Mouse (Mus musculus): ENCODE measurements around the gene Vmp1. TPM values are rescaled to one million over a fixed set of nuclear protein-coding genes. Genes with fewer than 3 reads are reported as not detected.

Gene Vmp1
- total RNA-seq, 2 experiments from 2014 or later: 67.7 to 84.9 TPM

DNA sequence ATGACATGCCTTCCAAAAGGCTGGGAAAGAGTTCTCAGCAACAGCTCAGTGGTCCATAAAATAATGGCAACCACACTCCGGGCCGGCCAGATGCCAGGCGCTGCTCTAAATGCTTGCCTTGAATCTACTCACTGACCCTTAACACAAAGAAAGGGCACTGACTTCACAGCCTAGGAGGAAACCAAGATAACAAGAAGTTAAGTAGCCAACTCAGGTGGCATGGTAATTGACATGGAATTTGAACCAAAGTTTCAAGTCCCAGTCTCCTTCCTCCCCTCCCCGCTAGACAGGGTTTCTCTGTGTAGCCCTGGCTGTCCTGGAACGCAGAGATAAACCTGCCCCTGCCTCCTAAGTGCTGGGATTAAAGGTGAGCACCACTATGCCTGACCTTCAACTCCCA is 4.7 kb downstream of the Vmp1 start:
- DNase-seq: no peak
- intact Hi-C loops (cut with DNase I; ENCODE audit: low total_unique reads): no loop called here

DNA sequence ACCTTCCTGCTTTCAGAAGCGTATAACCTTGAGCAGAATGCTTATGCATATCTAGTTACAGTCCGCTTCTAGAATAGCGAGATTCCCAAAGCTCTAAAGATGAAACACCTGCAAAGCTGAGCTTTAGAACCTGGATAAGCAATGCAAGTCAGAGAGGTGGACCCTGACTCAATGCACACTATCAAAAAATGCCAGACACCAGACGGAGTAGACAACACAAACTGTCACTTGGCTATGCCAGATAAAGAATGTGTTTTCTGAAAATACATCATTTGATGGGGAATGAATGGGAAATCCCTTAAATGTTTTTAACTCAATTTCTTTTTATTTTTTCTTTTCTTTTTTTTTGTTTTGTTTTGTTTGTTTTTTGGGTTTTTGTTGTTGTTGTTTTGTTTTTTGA is 8.1 kb downstream of the Vmp1 start:
- intact Hi-C loops (cut with DNase I; ENCODE audit: low total_unique reads): no loop called here
- DNase-seq: no peak

DNA sequence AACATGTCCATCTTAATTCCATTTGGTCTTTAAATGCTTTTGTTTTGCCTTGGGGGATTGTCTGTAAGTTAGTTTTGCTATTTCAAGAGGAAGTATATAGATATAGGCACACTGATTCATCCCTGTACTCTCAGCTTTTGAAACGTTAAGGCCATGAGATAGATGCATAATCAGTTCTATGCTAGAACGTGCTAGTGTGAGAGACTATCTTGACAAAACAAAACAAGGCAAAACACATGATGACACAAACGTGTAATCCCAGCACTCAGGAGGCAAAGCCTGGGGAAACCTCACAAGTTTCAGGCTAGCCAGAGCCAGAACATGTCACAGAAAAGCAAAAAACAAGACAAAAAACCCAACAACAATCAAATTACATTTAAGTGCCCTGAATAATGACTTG is 10.9 kb downstream of the Vmp1 start:
- intact Hi-C loops (cut with DNase I; ENCODE audit: low total_unique reads): no loop called here
- DNase-seq: no peak

DNA sequence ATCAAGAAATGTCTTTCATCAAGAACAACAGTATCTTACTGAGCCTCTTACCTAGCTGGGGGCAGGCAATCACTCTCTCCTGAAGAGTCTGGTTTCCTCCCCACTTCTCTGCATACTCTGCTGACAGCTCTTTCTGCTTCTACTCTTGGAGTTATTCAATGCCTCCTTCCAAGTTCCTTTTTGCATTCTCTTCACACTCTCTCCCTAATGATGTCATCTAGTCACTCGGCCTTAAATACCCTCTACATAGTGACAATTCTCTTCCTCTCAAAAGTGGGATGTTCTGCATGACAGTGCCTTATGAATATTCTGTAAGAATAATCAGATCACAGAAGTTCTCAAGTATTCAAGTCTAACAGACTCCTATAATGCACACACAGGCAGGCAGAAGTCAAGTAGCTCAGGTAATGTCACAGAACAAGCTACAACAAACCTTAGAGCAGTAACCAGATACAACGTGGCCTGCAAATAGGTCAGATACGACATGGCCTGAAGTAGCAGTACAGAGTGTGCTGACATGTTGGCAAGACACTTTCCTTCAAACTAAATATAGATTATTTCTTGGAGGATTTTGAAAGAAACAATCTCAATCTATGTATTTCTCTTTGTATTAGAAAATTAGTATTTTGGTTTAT is 12.5 kb downstream of the Vmp1 start:
- no peak for DNase-seq
- intact Hi-C loops (cut with DNase I; ENCODE audit: low total_unique reads): no loop called here

DNA sequence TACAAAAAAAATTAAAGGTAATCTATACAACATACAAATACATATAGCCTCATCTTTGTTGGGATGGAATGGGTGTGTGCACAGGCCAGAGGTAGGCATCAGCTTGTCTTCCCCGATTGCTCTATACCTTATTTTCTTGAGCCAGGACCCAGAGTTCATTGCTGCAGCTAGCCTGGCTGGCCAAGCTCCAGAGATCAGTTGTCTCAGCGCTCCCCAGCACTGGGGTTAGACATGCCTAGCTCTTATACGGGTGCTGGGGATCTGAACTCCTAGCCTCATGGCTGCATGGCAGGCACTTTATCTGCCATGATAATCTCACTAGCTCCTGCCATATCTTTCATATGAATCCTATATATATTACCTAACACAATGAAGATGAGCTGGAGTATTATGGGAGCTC is 15.5 kb downstream of the Vmp1 start:
- DNase-seq: no peak
- intact Hi-C loops (cut with DNase I; ENCODE audit: low total_unique reads): no loop called here

DNA sequence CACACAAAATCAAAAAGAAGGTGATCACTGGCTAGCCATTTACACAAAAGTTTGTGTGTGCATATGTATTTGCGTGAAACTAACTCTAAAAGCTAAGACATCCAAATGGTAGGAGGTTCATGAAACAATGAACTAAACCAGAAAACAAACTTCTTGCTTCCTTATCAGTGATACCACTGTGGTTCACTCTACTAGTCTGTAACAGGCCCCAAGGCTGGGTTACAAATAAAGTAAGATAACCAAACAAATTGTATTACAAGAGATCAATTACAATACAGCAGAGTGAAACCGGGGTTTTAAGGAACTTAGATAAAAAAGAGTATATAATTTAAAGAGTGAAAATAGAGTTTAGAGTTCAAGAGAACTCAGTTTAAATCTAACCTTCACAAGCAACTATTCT is 16.1 kb downstream of the Vmp1 start:
- no peak for DNase-seq
- intact Hi-C loops (cut with DNase I; ENCODE audit: low total_unique reads): no loop called here

DNA sequence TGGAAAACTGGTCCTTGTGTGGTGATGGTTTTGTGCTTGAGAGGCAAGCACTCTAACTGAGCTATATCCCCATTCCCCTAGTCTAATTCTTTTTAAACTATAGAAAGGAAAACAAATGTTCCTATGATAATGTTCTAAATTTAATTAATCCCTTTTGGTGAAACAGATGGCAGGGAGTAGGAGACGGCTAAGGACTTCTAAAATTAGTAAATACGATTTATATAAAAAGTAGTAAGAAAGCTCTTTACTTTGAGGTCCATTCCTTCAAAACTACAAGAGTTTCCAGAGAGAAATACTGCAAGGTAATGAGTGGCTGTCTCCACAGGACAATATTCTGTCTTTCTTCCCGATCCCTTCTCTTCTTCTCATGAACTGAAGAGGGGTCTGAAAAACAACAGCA is 19.2 kb downstream of the Vmp1 start:
- intact Hi-C loops (cut with DNase I; ENCODE audit: low total_unique reads): no loop called here
- DNase-seq: no peak

DNA sequence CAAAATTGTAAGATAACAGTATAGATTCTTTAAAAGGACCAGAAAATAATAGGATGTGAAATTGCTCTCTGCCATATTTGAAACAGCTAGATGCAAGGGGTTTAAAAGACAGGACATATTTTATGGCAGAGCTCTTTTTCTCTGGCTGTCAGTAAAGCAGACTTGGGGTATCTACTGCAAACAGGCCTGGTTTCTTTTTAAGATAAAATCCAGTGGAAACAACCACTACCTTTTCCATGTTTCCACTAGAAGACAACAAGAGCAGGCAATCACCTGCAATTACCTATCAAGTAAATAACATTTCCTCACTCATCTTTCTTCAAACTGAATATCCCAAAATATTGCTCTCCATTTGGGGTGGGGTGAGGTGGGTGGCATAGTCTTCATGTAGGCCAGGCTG is 19.7 kb downstream of the Vmp1 start:
- no peak for DNase-seq
- intact Hi-C loops (cut with DNase I; ENCODE audit: low total_unique reads): no loop called here

DNA sequence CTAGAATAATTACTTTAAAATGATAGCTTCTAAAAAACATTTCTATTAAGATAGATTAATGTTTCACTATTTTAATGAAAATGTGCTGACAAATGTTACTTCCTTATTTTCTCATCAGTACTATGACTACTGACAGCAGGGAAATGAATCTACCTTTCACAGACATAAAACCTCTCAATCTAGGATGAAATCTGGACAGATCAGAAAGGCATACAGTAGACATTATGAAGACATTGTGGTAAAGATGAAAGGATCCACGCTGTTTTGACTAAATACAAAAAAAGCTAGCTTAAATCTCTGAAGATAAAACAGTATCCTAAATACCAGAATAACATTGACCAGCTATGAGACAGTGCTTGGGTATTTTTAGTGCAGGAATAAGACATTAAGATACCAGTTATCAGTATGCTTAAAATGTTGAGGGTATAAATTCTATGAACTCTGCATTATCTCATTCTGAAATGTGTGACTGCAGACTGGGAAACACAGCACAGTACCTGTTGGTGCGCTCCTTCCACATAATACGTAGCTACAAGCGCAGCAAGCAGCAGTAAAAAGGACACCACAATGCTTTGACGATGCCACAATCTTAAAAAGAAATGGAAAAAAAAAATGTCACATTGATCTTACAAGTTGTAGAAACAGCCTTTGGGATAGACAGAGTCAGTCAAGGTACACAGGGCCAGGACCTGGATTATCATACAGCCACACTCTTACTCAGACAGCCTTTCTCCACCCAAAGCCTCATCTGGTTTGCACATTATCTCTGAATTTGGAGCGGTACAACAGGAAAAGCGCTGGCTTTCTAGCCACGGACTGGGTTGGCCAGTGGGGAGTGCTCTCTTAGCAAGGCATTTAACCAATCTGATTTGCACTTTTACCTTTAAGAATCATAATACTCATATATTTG is 20.4 kb downstream of the Vmp1 start:
- intact Hi-C loops (cut with DNase I; ENCODE audit: low total_unique reads): no loop called here
- no peak for DNase-seq

DNA sequence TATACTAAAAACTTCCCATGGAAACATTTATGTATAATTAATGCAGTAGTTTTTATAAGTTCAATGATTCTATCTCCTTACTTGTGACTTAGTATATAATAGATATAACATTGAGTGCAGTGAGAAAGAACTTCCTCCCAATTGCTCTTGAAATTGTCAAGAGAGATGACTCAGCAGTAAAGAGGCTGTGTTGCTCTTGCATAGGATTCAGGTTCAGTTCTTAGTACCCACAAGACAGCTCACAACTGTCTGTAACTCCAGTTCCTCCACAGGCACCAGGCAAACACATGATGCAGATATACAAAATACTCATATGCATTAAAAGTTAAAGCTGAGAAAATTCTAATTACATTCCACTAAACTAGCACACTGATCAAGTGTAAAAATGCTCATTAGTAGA is 25.8 kb downstream of the Vmp1 start:
- no peak for DNase-seq
- intact Hi-C loops (cut with DNase I; ENCODE audit: low total_unique reads): no loop called here

DNA sequence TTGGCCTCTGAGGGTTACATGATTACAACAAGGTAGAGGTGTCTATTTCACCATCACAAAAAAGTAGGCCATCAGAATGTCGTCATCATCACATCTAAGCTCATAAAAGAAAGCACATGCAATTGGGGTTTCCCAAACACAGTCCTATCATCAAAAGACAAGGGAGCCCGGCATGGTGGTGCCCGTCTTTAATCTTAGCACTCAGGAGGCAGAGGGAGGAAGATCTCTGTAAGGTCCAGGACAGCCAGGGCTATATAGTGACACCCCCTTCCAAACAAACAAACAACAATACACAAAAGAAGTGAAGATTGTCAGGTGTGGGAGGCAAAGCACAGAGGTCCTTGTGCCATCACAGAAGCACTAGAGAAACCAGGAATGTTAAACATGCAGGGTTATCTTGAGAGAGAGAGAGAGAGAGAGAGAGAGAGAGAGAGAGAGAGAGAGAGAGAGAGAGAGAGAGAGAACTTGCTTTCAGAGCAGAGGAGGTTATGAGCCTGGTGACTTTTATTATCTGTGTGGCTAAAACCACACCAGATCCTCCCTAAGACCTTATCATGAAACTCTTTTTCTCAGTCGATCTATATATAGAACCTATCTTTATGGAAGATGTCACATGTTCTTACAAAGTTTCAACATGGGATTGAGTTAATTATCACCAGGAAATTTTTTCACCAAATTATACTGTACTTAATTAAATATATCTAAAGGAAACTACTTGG is 26.6 kb downstream of the Vmp1 start:
- DNase-seq: no peak
- intact Hi-C loops (cut with DNase I; ENCODE audit: low total_unique reads): no loop called here

DNA sequence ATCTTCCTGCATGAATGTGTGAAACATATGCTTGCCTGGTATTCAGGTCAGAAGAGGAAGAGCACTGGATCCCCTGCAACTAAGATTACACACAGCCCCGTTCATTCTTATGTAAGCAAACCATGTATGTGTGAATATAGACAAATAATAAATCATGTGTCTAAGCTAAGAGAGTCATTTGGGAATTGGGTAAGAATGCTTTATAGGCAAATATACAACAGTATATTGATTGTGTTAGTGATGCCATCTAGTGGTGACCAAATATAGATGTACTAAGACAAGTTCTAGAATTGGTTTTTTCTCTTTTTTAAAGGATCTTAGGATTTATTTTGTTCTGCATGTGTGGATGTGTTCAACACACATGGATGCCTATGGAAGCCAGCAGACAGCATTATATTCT is 28.0 kb downstream of the Vmp1 start:
- no peak for DNase-seq
- intact Hi-C loops (cut with DNase I; ENCODE audit: low total_unique reads): loop anchor here (2.0 kb wide), 1 partner anchor 89 kb away; no protein-coding TSS in a partner anchor

DNA sequence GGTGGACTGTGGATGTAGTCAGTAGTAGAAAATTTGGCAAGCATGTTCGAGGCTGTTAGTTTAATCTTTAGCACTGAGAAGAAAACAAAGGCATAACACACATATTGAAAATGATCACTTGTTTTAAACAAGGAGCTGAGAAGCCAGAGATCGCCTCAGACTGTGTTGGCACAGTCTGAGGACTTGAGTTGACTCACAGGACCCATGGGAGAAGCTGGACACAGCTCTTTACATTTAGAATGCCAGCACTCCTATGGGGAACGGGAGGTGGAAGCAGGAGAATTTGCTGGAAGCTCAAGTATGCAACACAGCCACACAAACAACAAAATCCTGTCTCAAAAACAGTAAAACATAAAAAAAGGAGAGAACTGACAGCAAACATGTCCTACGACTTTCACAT is 29.5 kb downstream of the Vmp1 start:
- DNase-seq: no peak
- intact Hi-C loops (cut with DNase I; ENCODE audit: low total_unique reads): loop anchor here (2.0 kb wide), 1 partner anchor 87 kb away; no protein-coding TSS in a partner anchor

DNA sequence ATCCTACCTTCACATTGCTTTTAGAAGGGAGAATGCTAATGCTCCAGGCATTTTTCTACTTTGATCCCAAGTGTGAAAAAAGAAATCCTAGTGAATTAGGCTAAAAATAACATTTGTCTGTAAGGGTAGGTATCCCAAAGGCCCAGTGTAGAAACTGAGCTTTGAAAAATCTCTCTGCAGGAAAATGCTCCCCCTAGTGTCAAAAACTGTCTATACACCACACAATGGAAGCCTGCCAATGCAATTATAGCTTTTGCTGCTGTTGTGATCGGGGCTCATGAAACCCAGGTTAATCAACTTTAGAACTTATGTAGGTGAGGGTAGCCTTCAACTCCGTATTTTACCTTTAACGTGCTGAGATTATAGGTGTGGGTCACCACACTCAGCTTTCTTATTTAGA is 30.2 kb downstream of the Vmp1 start:
- peak; percentile 28 for DNase-seq
- intact Hi-C loops (cut with DNase I; ENCODE audit: low total_unique reads): no loop called here

DNA sequence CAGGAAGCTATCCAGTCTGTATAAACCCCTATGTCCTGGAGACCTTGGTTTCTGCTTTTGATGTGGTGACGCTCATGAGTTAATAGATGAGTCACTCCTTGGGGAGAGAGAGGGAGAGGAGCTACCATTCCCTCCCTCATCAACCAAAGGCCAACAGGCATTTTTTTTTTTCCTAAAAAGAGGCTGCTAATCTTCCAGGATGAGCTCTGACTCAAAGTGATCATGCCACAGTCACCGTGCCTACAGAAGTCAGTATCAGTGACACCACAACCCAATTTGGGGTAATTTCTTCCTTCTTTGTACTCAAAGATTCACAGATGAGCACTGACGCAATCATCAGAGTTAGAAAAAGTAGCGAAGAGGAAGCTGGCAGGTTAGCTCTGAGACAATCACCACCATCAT is 31.1 kb downstream of the Vmp1 start:
- intact Hi-C loops (cut with DNase I; ENCODE audit: low total_unique reads): no loop called here
- DNase-seq: no peak

DNA sequence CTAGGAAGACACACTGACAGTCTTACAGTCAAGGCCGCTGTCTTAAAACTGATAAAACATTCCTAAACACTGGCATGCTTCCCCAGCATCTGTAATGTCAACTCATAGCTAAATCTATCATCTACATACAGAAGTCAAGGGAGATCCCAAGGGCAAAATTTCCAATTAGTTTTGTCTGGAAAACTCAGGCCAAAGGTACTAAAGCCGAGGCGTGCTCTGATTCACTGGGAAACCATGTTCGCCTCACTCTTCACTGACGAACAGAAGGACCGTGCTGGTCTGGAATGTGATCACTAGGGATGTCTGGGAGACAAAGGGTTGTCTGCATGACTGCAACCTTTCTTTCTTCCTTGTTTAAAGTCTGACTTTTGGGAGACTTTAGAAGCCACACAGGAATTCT is 33.0 kb downstream of the Vmp1 start:
- no peak for DNase-seq
- intact Hi-C loops (cut with DNase I; ENCODE audit: low total_unique reads): no loop called here

DNA sequence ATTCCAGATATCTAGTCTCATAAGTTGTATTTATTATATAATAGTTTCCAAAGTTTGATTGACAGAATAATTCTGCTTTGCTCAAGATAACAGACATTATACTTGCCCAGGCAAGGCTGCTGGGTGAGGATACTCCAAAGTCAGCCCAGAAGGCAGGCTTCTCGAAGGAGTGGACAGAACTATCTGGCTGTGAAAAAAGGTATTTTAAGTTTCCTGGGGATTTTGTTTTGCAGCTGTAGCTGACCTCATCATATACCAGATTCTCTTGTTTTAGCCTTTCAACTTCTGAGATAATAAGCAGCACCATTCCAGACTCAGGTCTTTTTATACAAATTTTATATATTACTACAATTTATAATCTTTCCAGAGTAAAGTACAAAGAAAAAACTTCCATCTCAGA is 34.1 kb downstream of the Vmp1 start:
- no peak for DNase-seq
- intact Hi-C loops (cut with DNase I; ENCODE audit: low total_unique reads): no loop called here

DNA sequence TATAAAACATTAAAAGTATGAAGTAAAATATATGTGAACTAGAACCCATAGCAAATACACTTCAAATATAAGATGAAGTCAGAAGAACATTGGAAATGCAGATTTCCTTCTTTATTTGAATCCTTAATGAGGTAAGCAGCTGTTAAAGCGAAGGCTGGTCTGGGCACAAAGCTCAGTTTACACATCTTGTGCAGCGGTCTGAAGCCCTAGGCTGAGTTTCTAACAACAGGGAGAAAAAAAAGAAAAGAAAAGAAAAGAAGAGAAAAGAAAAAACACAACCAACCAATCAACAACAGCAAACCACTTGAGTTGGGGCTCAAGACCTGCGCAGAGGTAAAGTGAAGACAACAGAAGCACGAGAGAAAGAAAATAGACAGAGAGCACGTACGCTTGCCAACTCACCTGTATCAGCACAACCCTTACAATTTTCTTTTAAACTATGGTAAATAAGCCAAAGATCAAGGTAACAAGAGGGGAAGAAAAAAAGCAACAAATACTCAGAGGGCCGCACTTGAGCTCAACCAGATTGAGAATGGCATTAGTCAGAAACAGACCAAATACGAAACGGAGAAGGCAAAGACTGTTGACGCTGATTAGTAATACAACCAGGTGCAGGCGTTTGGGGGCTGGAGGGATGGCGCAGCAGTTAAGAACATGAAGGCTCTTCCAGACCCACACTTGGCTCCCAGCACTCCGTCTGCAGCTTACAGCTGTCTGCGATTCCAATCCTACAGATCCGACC is 35.8 kb downstream of the Vmp1 start:
- intact Hi-C loops (cut with DNase I; ENCODE audit: low total_unique reads): no loop called here
- no peak for DNase-seq

DNA sequence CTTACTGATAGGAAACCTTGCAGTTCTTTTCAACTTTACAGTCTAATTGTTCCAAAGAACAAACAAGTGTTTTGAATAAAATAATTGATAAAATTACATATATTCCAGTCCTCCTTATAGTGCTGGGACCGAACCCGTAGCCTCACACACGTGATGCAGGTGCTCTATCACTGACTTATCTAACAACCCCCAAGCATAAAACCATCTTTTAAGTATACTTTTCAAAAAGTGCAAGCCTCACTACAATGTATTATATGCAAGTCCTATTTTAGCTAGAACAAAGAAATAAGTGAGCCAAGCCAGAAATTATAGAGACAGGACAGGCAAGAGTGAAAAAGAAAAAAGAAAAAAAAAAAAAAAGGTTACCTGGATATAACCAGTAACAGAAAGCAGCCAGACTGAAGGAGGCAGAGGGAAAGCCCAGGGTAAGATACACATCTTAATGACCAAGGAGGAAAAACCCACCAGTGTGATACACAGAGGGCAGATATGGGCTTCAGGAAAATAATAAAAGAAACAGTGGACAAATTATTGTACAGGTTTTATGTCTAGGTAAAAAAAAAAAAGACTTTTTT is 36.7 kb downstream of the Vmp1 start:
- no peak for DNase-seq
- intact Hi-C loops (cut with DNase I; ENCODE audit: low total_unique reads): no loop called here

Measured in gastrocnemius, postnatal 14 days (tissue).